Mouse (Mus musculus) layer of hippocampus, adult 8-10 months (tissue): ENCODE measurements at regions not wholly inside any gene's neighbourhood (a gene's known extent, or its start where the extent isn't known, plus 50 kb on each side); places are given as distances from the start of the nearest gene placed in this dataset.

ENCODE experiments used
- DNase-seq, 2 experiments: peaks; one replicate each; pipeline ENCODE4 v3.0.0; 2022; ENCODE audit warnings: low spot score in 2 of 2

GRCm38 (mm10) chr17:89301325-89301724, 100.8 kb upstream of the Fshr start:
- no peak for DNase-seq

- peak; percentile 14 to 15 for DNase-seq
Measured at GRCm38 (mm10) chr17:89297277-89298002, 97.0 kb upstream of the Fshr start.

DNA sequence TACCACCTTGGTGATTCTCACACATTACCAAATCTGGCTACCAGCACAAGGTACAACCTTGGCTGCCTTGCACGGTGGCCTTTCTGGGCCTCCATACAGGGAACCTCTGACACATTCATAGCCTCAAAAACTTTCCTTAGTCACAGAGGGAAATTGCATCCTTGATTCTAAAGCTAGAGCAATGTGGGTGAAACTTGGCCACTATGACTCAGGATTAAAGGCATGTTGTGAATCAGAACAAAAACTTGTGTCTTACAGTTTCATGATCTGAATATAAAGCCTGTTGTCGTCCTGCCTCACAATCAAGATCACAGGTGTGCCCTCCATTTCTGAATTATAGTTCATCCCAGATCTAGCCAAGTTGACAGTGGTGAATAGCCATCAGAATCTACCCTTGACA, 80.8 kb upstream of the Fshr start:
- no peak for DNase-seq

DNA sequence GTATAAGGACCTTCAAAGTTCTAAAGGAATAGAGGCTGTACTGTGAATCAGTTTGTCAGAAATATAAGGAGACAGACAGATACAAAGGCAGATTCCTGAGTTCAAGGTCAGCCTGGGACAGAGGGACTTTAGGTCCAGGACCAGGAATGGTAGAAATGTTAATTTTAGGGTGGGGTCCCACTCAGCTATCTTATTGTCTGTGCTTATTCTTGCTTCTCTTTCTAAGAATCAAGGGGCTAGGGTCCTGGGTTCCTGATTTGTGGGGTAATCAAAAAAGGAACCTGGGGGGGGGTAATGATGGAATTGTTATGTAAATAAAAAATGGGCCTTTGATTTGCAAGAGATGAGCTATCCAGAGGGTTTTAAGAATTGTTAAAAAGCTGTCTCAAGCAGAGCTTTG, 71.7 kb upstream of the Fshr start:
- DNase-seq: no peak

GRCm38 (mm10) chr17:89255687-89256086, 55.2 kb upstream of the Fshr start:
- DNase-seq: no peak

DNA sequence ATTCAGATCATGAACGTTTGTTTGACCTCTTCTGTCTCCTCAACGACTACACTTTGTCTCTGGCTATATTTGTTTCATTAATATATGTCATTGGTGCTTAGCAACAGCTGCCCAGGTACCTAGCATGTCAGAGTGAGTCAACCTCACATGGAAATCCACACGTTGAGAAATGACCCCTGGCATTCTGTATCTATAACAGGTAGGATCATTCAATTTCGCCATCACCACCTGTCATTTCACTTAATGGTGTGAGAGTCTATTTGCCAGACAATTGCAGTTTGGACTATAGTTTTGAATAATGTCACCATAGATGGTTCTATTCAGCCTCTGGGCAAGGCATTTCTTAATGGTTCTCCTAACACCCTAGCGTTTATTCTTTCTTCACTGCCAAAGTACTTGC, 50.3 kb upstream of the Fshr start:
- DNase-seq: no peak
